Mouse (Mus musculus) gastrocnemius, postnatal 25 days (tissue): Measurements from ENCODE around the gene Htr5a. TPM values are rescaled to one million over a fixed set of nuclear protein-coding genes. Genes with fewer than 3 reads are reported as not detected.

Source experiments
- DNase-seq: peaks from one replicate; pipeline ENCODE4 v3.0.0; 2022
- long read RNA-seq, 2 experiments: library from polyadenylated mRNA; stranded (forward); transcript quantifications; one replicate each; pipeline ENCODE4 v2.0.0; 2021
- total RNA-seq, 2 experiments: library from RNA; stranded (reverse); gene quantifications; 1 replicate in 1 of 2; 2 replicates in 1 of 2; pipeline ENCODE4 v1.2.3; 2021

The Htr5a gene
- total RNA-seq: not detected
- long read RNA-seq, experiment 1: 0 reads
- long read RNA-seq, experiment 2: 0 reads

GRCm38 (mm10) chr5:27841701-27842295 is at the start of gene Htr5a:
Gene Htr5a, plus strand, starts transcription at chr5:27842149.
- DNase-seq: no peak

DNA sequence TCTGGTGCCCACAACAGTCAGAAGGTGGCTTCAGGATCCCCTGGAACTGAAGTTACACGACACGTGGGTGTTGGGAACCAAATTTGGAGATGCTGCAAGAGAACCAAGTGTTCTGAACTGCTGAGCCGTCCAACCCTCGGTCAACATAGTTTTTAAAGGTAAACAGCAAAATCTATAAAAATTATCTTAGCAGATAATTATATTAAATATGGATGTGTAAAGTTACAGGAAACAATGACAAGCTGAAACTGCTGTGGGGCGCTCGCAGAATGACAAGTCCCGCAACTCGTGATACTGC is 49.8 kb upstream of the Htr5a start:
- no peak for DNase-seq

DNA sequence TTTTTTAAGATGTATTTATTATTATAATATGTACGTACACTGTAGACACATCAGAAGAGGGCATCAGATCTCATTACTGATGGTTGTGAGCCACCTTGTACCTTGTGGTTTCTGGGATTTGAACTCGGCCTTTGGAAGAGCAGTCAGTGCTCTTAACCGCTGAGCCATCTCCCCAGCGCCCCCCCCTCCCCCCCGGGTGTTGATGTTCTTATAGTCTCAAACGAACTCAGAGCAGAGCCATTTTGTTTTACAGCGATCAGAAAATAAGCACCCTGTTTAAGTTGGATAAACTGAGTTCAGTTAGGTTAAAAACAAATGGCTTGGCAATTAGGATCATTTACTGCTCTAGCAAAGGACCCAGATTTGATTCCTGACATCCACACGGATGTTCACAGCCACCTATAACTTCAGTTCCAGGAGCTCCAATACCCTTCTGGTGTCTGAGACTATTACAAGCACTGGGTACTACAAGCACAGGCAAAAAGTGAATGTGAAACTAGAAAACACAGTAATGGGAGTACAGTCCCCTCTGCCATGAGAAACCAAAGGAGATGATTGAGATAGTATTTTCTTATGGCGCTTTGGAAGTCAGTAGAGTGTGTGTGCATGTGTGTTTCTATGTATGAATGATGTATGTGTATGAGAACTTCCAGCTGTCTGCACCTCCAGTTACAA is 49.3 kb upstream of the Htr5a start:
- no peak for DNase-seq

- DNase-seq: peak; percentile 21
Observed at GRCm38 (mm10) chr5:27793923-27794322, 48.0 kb upstream of the Htr5a start.

- no peak for DNase-seq
Observed at GRCm38 (mm10) chr5:27814282-27814681, 27.7 kb upstream of the Htr5a start.

DNA sequence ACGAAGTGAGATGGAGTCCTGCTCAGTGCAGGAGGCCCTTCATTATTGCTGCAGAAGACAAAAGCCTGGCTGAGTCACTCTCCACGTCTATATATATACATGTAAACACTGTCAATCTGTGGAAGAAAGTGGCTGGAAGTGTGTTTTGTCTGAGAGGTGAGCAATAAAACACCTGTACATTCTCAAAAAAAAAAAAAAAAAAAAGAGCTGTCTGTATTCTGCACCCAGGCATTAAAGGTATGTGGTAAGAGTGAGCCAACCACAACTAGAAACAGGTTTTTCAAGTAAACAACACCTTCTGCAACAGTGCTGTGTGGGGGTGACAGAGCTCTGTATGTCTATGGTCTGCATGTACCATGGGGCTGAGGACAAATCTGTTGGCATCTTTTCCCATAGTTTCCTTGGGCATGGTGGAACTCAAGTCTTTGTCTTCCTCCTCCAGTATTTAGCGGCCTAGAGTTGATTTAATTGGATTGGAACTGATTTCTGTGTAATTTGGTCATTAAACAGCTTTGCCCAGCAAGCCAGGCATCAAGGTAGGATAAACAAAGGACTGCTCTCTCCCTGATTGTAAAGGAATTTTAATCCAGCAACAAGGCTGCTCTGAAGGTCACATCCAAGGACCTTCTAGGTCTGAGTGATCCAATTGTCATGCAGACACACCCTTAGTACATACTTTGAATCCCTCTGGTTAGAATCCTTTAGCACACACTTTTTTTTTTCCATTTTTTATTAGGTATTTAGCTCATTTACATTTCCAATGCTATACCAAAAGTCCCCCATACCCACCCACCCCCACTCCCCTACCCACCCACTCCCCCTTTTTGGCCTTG is 22.9 kb upstream of the Htr5a start:
- DNase-seq: no peak

- DNase-seq: no peak
Observed at GRCm38 (mm10) chr5:27821161-27821560, 20.8 kb upstream of the Htr5a start.

- DNase-seq: no peak
Observed at GRCm38 (mm10) chr5:27827971-27828370, 14.0 kb upstream of the Htr5a start.

DNA sequence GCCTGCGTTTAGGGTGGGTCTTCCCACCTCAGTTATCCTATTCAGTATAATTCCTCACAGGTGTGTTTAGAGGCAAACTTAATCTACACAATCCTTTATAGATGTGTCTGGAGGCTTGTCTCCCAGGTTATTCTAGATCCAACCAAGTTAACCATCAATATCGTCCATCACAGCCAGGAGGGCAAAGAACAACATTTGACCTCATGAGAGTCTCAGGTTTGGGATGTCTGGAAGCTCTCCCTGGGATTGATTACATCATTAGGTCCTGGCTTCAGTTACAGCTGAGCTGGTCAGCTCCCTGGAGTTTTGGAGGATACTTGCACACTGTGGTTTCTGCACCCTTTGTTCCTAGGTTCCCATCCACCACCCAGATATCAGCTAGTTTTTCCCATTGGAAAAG is 6.9 kb upstream of the Htr5a start:
- DNase-seq: no peak

GRCm38 (mm10) chr5:27838061-27838460 is 3.9 kb upstream of the Htr5a start:
- DNase-seq: no peak

GRCm38 (mm10) chr5:27842671-27843320 is 847 bp downstream of the Htr5a start:
- no peak for DNase-seq

DNA sequence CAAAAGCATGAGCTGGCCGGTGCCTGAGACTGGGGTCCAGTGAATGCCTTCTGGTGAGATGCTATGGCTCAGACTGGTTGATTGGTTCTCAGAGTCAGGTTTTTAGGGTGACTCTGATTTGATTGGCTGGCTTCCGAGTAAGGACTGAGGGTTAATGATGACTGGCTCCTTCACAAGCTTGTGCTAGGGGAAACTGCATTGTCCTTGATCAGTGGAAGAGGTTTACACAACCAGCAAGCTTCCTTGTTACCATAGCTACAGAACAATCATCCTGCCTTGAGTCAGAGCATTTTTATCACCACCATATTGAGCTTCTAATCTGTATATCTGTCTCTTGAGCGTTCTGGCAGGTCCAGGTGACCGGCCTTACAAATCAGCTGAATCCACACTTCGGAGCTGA is 5.0 kb downstream of the Htr5a start:
- no peak for DNase-seq

- DNase-seq: no peak
Observed at GRCm38 (mm10) chr5:27854290-27854689, 12.3 kb downstream of the Htr5a start.

GRCm38 (mm10) chr5:27855726-27856125 is 13.8 kb downstream of the Htr5a start:
- DNase-seq: no peak

DNA sequence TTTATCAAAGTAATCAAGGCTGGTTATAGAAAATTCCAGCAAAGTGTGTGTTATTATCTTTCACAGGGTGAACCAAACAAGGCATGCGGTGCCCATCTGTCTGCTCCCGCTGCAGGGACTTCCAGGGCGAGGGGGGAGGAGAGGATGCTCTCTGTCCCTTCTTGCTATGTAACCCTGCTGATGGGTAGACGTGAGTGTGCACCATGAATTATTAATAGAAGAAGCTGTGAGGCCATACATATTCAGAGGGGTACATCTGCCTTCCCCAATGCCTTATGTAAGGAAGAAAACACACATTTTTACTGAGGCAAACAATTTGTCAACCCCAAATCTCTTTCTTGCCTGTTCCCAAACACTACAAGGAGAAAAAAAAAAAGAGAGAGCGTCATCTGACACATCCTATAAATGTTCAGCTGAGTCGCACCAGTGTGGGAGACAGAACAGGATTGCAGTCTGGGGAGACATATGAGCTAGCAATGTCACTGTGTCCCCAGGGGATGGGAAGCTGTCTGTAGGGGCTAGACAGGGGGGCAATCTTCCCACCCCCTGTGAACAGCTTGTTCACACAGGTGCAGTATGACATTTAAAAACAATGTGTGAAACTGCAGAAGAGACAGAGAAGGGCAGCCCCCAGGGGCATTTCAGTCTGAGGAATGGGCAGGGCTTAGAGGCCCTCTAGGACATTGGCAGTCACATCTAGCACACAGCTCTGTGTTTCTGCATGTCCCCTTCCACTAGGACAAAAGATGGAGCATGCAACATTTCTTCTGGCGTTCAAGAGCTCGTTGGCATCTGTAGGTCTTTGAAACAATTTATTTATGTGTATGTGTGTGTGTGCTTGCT is 31.5 kb downstream of the Htr5a start:
- DNase-seq: no peak

GRCm38 (mm10) chr5:27874211-27874610 is 32.3 kb downstream of the Htr5a start:
- DNase-seq: no peak

DNA sequence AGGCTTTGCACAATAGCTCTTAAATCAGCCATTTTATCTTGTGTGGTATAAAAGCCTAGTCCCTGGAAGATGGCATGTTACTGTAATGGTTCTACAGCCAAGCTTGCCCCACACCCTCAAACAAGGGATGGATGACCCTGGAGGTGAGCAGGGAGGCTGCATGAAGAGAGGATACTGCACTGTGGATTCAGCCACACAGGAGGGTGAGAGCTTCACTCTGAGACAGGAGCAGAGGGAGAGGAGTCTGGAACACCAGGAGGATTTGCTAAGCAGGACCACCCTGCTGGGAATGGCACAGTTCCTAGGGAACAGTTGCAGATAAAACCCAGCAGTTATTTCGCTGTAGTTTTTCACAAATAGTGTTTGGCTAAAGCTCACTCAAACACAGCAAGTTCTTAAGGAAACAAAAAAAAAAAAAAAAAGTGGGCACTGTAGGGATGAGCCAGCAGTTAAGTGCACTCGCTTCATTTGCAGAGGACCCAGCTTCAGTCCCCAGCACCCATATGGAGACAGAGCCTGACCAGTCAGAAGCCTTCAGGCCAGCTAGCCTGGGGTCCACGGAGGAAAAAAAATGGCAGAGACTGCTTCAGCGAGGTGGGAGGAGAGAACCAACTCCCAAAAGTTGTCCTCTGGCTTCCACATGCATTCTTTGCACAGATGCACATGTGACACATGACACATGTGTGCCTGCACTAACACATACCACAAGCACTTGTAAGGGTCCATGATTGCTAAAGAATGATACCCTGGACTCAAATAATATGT is 33.6 kb downstream of the Htr5a start:
- no peak for DNase-seq

GRCm38 (mm10) chr5:27878356-27878755 is 36.4 kb downstream of the Htr5a start:
- no peak for DNase-seq

- DNase-seq: no peak
Observed at GRCm38 (mm10) chr5:27879726-27880125, 37.8 kb downstream of the Htr5a start.

DNA sequence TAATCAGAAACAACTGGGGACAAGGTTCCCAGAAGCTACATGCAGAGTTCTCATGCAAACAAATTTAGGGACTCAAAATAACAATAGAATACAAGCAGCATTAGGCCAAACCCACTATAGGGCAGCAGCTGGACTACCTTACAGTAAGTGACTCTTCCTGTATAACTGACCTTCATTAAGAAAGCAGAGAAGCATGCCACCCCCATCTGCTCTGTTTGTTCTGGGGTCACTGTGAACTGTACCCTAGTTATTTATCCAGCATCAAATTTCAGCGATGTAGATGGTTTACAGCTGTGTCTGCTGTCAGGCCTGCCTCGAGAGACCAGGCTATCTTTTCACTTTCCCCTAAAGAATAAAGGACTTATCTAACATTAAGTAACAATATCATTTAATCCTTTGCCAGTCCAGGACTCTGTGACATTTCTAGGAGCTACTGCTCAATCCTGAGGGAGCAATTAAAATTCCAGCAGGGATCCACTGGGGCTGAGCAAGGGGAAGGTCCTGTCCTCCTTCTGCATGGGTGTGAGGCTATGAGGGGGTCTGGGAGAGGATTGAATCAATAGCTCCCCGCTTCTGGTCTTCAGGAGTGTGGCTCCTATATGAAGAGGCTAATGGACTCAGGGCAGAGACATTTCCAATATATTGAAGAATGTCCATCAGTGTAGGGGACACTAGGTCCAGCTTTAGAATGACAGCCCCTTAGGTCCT is 38.5 kb downstream of the Htr5a start:
- no peak for DNase-seq

DNA sequence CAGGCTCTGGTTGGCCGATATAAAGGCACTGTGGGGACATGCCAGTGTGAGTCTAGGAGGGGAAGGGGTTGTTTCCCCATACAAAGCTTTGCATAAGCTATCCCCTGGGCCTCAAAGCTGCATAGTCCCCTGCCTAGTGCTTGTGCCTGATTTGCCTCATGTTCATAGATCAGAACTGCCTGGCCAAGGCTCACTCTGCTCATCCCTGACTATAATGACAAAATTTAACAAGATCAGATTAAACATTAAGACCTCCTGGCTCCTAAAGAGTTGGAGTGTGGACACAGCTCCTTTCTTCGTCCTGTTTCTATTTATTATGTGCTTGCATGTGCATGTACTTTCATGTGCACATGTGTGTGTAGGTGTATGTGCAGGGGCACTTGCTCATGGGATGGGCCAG is 39.3 kb downstream of the Htr5a start:
- no peak for DNase-seq
